Mouse (Mus musculus) layer of hippocampus, postnatal 25 days (tissue): ENCODE results near the gene Zfp39. TPM values are rescaled to one million over a fixed set of nuclear protein-coding genes. Genes with fewer than 3 reads are reported as not detected.
A peak's percentile ranks its signal among the peaks of the same experiment; 100 is the strongest.

Source experiments
- DNase-seq, 2 experiments: peaks; one replicate each; pipeline ENCODE4 v3.0.0; 2022; ENCODE audit warnings: mixed read lengths in 2 of 2, low spot score in 1 of 2; ENCODE audit errors: extremely low spot score in 1 of 2
- total RNA-seq, 2 experiments: library from RNA; stranded (reverse); gene quantifications; 2 replicates each; pipeline ENCODE4 v1.2.3; 2021

Zfp39 gene
- total RNA-seq, 2 experiments from 2014 or later = 9.2 to 9.3 TPM

GRCm38 (mm10) chr11:58926651-58927050, 22.6 kb upstream of the Zfp39 start:
- DNase-seq = no peak

GRCm38 (mm10) chr11:58922420-58922819, 18.4 kb upstream of the Zfp39 start:
- no peak for DNase-seq

GRCm38 (mm10) chr11:58918759-58919158, 14.7 kb upstream of the Zfp39 start:
- DNase-seq = no peak

GRCm38 (mm10) chr11:58917745-58918366, 13.8 kb upstream of the Zfp39 start, which contains the start of gene Btnl10:
Gene Btnl10 (plus strand): TSS chr11:58917908.
- DNase-seq = no peak

GRCm38 (mm10) chr11:58916879-58917744, 13.1 kb upstream of the Zfp39 start:
- peak in 1 of 2 experiments; percentile 52 for DNase-seq

GRCm38 (mm10) chr11:58914461-58915028, 10.5 kb upstream of the Zfp39 start:
- DNase-seq = no peak

- no peak for DNase-seq
Observed at GRCm38 (mm10) chr11:58913776-58914175, 9.8 kb upstream of the Zfp39 start.

GRCm38 (mm10) chr11:58904838-58905237, 813 bp upstream of the Zfp39 start:
- DNase-seq = no peak

GRCm38 (mm10) chr11:58904410-58904718, 339 bp upstream of the Zfp39 start:
- DNase-seq = no peak

- DNase-seq = no peak
Observed at GRCm38 (mm10) chr11:58901080-58901479, 2.9 kb downstream of the Zfp39 start.

GRCm38 (mm10) chr11:58897485-58897884, 6.5 kb downstream of the Zfp39 start:
- no peak for DNase-seq

- DNase-seq = no peak
Observed at GRCm38 (mm10) chr11:58894456-58894855, 9.6 kb downstream of the Zfp39 start.

- no peak for DNase-seq
Observed at GRCm38 (mm10) chr11:58890511-58890910, 13.5 kb downstream of the Zfp39 start.

GRCm38 (mm10) chr11:58883756-58884155, 20.3 kb downstream of the Zfp39 start:
- no peak for DNase-seq

GRCm38 (mm10) chr11:58870961-58871360, 33.1 kb downstream of the Zfp39 start:
- no peak for DNase-seq

GRCm38 (mm10) chr11:58867954-58868330, 36.1 kb downstream of the Zfp39 start:
- no peak for DNase-seq

- peak; percentile 68 to 73 for DNase-seq
Observed at GRCm38 (mm10) chr11:58867039-58867953, 36.7 kb downstream of the Zfp39 start, which contains the start of gene 2810021J22Rik. Gene 2810021J22Rik (plus strand): TSS chr11:58867216.

- no peak for DNase-seq
Observed at GRCm38 (mm10) chr11:58860744-58861143, 43.3 kb downstream of the Zfp39 start.

GRCm38 (mm10) chr11:58849731-58850130, 54.3 kb downstream of the Zfp39 start:
- no peak for DNase-seq

GRCm38 (mm10) chr11:58847636-58848035, 56.4 kb downstream of the Zfp39 start:
- DNase-seq = no peak
